Mouse (Mus musculus) lung, embryonic 15.5 days (tissue): ENCODE results near the gene Sirt4. TPM values are rescaled to one million over a fixed set of nuclear protein-coding genes. Genes with fewer than 3 reads are reported as not detected.

ENCODE experiments used
- ATAC-seq: fragments of 200-750 bp; cut with Nextera tagmentation; 2 replicates; pipeline ENCODE4 v1.8.0; 2017; ENCODE audit warnings: moderate number of reproducible peaks, borderline replicate concordance; ENCODE audit not compliant: low FRiP score, low TSS enrichment; ENCODE audit errors: extremely low read depth
- H3K27ac ChIP-seq: fragments of 300-500 bp; sonication (generic); 2 replicates; pipeline ENCODE4 v1.5.1; 2015; ENCODE audit warnings: moderate library complexity, mild to moderate bottlenecking, inconsistent platforms
- H3K27me3 ChIP-seq: fragments of 300-500 bp; sonication (generic); 2 replicates; pipeline ENCODE4 v1.6.1; 2015; ENCODE audit warnings: inconsistent platforms
- H3K36me3 ChIP-seq: fragments of 300-500 bp; sonication (generic); 2 replicates; pipeline ENCODE4 v1.6.1; 2015; ENCODE audit warnings: inconsistent platforms
- H3K4me1 ChIP-seq: fragments of 300-500 bp; sonication (generic); 2 replicates; pipeline ENCODE4 v1.6.1; 2015; ENCODE audit warnings: inconsistent platforms
- H3K4me2 ChIP-seq: fragments of 300-500 bp; sonication (generic); 2 replicates; pipeline ENCODE4 v1.6.1; 2015; ENCODE audit warnings: inconsistent platforms, mild to moderate bottlenecking, moderate library complexity
- H3K4me3 ChIP-seq: fragments of 300-500 bp; sonication (generic); 2 replicates; pipeline ENCODE4 v1.5.1; 2015; ENCODE audit warnings: mild to moderate bottlenecking, inconsistent platforms
- H3K9ac ChIP-seq: fragments of 300-500 bp; sonication (generic); 2 replicates; pipeline ENCODE4 v1.6.1; 2015; ENCODE audit warnings: inconsistent platforms
- H3K9me3 ChIP-seq: fragments of 300-500 bp; sonication (generic); 2 replicates; pipeline ENCODE4 v1.6.1; 2016; ENCODE audit warnings: inconsistent platforms
- WGBS: fragments of 180-500 bp; shearing (Covaris S2); methylation state at CpG from one replicate; pipeline ENCODE4 v1.1.7; 2015; 5-methylcytosine and 5-hydroxymethylcytosine counted together
- polyA plus RNA-seq: library from polyadenylated mRNA; unstranded; fragments of >200 nt; fragmentation: Nextera tagmentation; extraction: Ambion mirVana; gene quantifications from 2 replicates; pipeline ENCODE4 v1.2.1, GENCODE M21; 2015

Sirt4 gene
- polyA plus RNA-seq, 1 experiment from 2014 or later = 30.4 TPM

- H3K4me3 ChIP-seq = peak overlapping the region; percentile 38
- ATAC-seq = peak; percentile 60; the same call in 1 of the 2 replicates
- peak overlapping the region; percentile 13; the same call in 1 of the 2 replicates for H3K9ac ChIP-seq
- H3K9me3 ChIP-seq = no peaks in the 10 kb centered on the region
- H3K4me2 ChIP-seq = peak overlapping the region; percentile 58
- no peaks in the 10 kb centered on the region for H3K27me3 ChIP-seq
- no peak overlapping the region for H3K27ac ChIP-seq
- H3K36me3 ChIP-seq = no peaks in the 10 kb centered on the region
- WGBS = 11% methylated on average over 22 of the region's 22 CpGs
- peaks cover 10% of the 10 kb centered on the region for H3K4me1 ChIP-seq
Measured at GRCm38 (mm10) chr5:115475337-115476106, 9.0 kb downstream of the Sirt4 start.

- Histone ChIP-seq H3K27me3 (no peaks in the 10 kb centered on the region), H3K4me1 (peaks cover 6% of the 10 kb centered on the region), H3K4me3 (no peak overlapping the region), H3K4me2 (no peak overlapping the region; the same call in 1 of the 2 replicates), H3K36me3 (no peaks in the 10 kb centered on the region), H3K9ac (no peak overlapping the region), H3K27ac (no peak overlapping the region), H3K9me3 (no peaks in the 10 kb centered on the region)
- WGBS = 60% methylated on average over 22 of the region's 22 CpGs
- no peak for ATAC-seq
Measured at GRCm38 (mm10) chr5:115474174-115474828, 10.2 kb downstream of the Sirt4 start.

GRCm38 (mm10) chr5:115473191-115473590 is 11.3 kb downstream of the Sirt4 start:
- no peak overlapping the region for H3K9ac ChIP-seq
- no peak overlapping the region for H3K27ac ChIP-seq
- 69% methylated on average over 10 of the region's 10 CpGs for WGBS
- H3K9me3 ChIP-seq = no peaks in the 10 kb centered on the region
- H3K36me3 ChIP-seq = no peaks in the 10 kb centered on the region
- no peak overlapping the region for H3K4me2 ChIP-seq
- ATAC-seq = no peak
- no peaks in the 10 kb centered on the region for H3K27me3 ChIP-seq
- no peak overlapping the region for H3K4me3 ChIP-seq
- H3K4me1 ChIP-seq = peaks cover 6% of the 10 kb centered on the region

- no peak overlapping the region for H3K4me2 ChIP-seq
- H3K9me3 ChIP-seq = no peaks in the 10 kb centered on the region
- no peak overlapping the region for H3K27ac ChIP-seq
- WGBS = 33% methylated on average over 20 of the region's 20 CpGs
- no peak overlapping the region for H3K4me3 ChIP-seq
- H3K9ac ChIP-seq = no peak overlapping the region
- H3K27me3 ChIP-seq = no peaks in the 10 kb centered on the region
- no peaks in the 10 kb centered on the region for H3K36me3 ChIP-seq
- H3K4me1 ChIP-seq = peaks cover 12% of the 10 kb centered on the region
- ATAC-seq = no peak
Measured at GRCm38 (mm10) chr5:115470766-115471531, 13.6 kb downstream of the Sirt4 start.

- Histone ChIP-seq H3K27me3 (no peaks in the 10 kb centered on the region), H3K27ac (no peak overlapping the region)
- no peak for ATAC-seq
Measured at GRCm38 (mm10) chr5:115469791-115470190, 14.7 kb downstream of the Sirt4 start.

GRCm38 (mm10) chr5:115465642-115466420 is 18.7 kb downstream of the Sirt4 start, which contains the start of gene Pla2g1b:
Gene Pla2g1b (plus strand): TSS chr5:115466262.
- ATAC-seq = 0 out of 2 replicates have a peak, but pooled peaks have one; percentile 47
- Histone ChIP-seq H3K9me3 (no peaks in the 10 kb centered on the region), H3K9ac (no peak within 1 kb of the TSS), H3K27ac (peak within 1 kb of the TSS; percentile 8; the same call in 1 of the 2 replicates), H3K36me3 (no peaks in the 10 kb centered on the region), H3K4me3 (no peak within 1 kb of the TSS), H3K27me3 (no peaks in the 10 kb centered on the region), H3K4me1 (0 out of 2 replicates have a peak, but pooled peaks cover 8% of the 10 kb centered on the region), H3K4me2 (no peak within 1 kb of the TSS)
- 29% methylated on average over 9 of the region's 9 CpGs for WGBS

More at GRCm38 (mm10) chr5:115469791-115470190, 14.7 kb downstream of the Sirt4 start:
- H3K4me2 ChIP-seq = no peak overlapping the region
- no peaks in the 10 kb centered on the region for H3K9me3 ChIP-seq
- no peak overlapping the region for H3K9ac ChIP-seq
- no peak overlapping the region for H3K4me3 ChIP-seq
- 55% methylated on average over 6 of the region's 6 CpGs for WGBS
- H3K4me1 ChIP-seq = 0 out of 2 replicates have a peak, but pooled peaks cover 8% of the 10 kb centered on the region
- no peaks in the 10 kb centered on the region for H3K36me3 ChIP-seq

GRCm38 (mm10) chr5:115464408-115465115 is 20.0 kb downstream of the Sirt4 start:
- Histone ChIP-seq H3K36me3 (no peaks in the 10 kb centered on the region), H3K4me3 (no peak overlapping the region), H3K9ac (no peak overlapping the region), H3K27me3 (no peaks in the 10 kb centered on the region), H3K4me2 (no peak overlapping the region), H3K4me1 (0 out of 2 replicates have a peak, but pooled peaks cover 8% of the 10 kb centered on the region), H3K9me3 (no peaks in the 10 kb centered on the region), H3K27ac (no peak overlapping the region)
- no peak for ATAC-seq
- 75% methylated on average over 18 of the region's 18 CpGs for WGBS

GRCm38 (mm10) chr5:115458918-115459317 is 25.6 kb downstream of the Sirt4 start:
- Histone ChIP-seq H3K4me3 (no peak overlapping the region), H3K4me2 (no peak overlapping the region), H3K4me1 (no peaks in the 10 kb centered on the region), H3K27me3 (no peaks in the 10 kb centered on the region), H3K27ac (no peak overlapping the region), H3K9me3 (no peaks in the 10 kb centered on the region), H3K9ac (no peak overlapping the region), H3K36me3 (no peaks in the 10 kb centered on the region)
- WGBS = 38% methylated on average over 13 of the region's 13 CpGs
- ATAC-seq = no peak

GRCm38 (mm10) chr5:115455838-115456237 is 28.7 kb downstream of the Sirt4 start:
- Histone ChIP-seq H3K27me3 (no peaks in the 10 kb centered on the region), H3K36me3 (peaks cover 11% of the 10 kb centered on the region), H3K4me2 (no peak overlapping the region), H3K9ac (no peak overlapping the region), H3K9me3 (no peaks in the 10 kb centered on the region), H3K4me3 (no peak overlapping the region), H3K4me1 (no peaks in the 10 kb centered on the region), H3K27ac (no peak overlapping the region)
- ATAC-seq = no peak
- WGBS = 83% methylated on average over 7 of the region's 7 CpGs

GRCm38 (mm10) chr5:115454422-115455090 is 30.0 kb downstream of the Sirt4 start:
- Histone ChIP-seq H3K4me3 (no peak overlapping the region), H3K4me2 (no peak overlapping the region), H3K27ac (no peak overlapping the region), H3K9me3 (no peaks in the 10 kb centered on the region), H3K9ac (no peak overlapping the region), H3K4me1 (no peaks in the 10 kb centered on the region), H3K27me3 (no peaks in the 10 kb centered on the region), H3K36me3 (peaks cover 19% of the 10 kb centered on the region)
- no peak for ATAC-seq
- 75% methylated on average over 12 of the region's 12 CpGs for WGBS
